Mouse (Mus musculus): ENCODE results near the gene A730049H05Rik. TPM values are rescaled to one million over a fixed set of nuclear protein-coding genes. Genes with fewer than 3 reads are reported as not detected.

The A730049H05Rik gene
- polyA plus RNA-seq, 1 experiment, result not detected

- H3K27me3 ChIP-seq (replicated peaks), result no peaks in the 10 kb centered on the region
- no peak overlapping the region for H3K4me3 ChIP-seq (replicated peaks)
- TF ChIP-seq GATA1 (IDR thresholded peaks at IDR 0.05; ENCODE audit: borderline replicate concordance, low read length) (no peak), FLI1 (IDR thresholded peaks at IDR 0.05; ENCODE audit: low read length) (no peak)
- H3K9me3 ChIP-seq, result peaks cover 20% of the 10 kb centered on the region
- no peaks in the 10 kb centered on the region for H3K4me1 ChIP-seq
- no peaks in the 10 kb centered on the region for H3K36me3 ChIP-seq (replicated peaks; ENCODE audit: low read length)
Measured at GRCm38 (mm10) chr6:92823991-92824390, 7.7 kb downstream of the A730049H05Rik start.

- Histone ChIP-seq H3K4me3 (replicated peaks) (no peak overlapping the region), H3K4me1 (no peaks in the 10 kb centered on the region), H3K9me3 (peaks cover 23% of the 10 kb centered on the region), H3K27me3 (replicated peaks) (no peaks in the 10 kb centered on the region), H3K36me3 (replicated peaks; ENCODE audit: low read length) (no peaks in the 10 kb centered on the region)
- TF ChIP-seq GATA1 (IDR thresholded peaks at IDR 0.05; ENCODE audit: borderline replicate concordance, low read length) (no peak), FLI1 (IDR thresholded peaks at IDR 0.05; ENCODE audit: low read length) (no peak)
Measured at GRCm38 (mm10) chr6:92826561-92826960, 10.3 kb downstream of the A730049H05Rik start.

GRCm38 (mm10) chr6:92827360-92827759 lies 11.1 kb downstream of the A730049H05Rik start:
- Histone ChIP-seq H3K9me3 (peaks cover 18% of the 10 kb centered on the region), H3K36me3 (replicated peaks; ENCODE audit: low read length) (no peaks in the 10 kb centered on the region), H3K4me1 (no peaks in the 10 kb centered on the region), H3K4me3 (replicated peaks) (no peak overlapping the region), H3K27me3 (replicated peaks) (no peaks in the 10 kb centered on the region)
- TF ChIP-seq GATA1 (IDR thresholded peaks at IDR 0.05; ENCODE audit: borderline replicate concordance, low read length), result no peak
- TF ChIP-seq FLI1 (IDR thresholded peaks at IDR 0.05; ENCODE audit: low read length), result no peak

- no peaks in the 10 kb centered on the region for H3K36me3 ChIP-seq (replicated peaks; ENCODE audit: low read length)
- H3K4me1 ChIP-seq, result no peaks in the 10 kb centered on the region
- peaks cover 12% of the 10 kb centered on the region; the same call in 1 of the 2 replicates for H3K9me3 ChIP-seq
- TF ChIP-seq GATA1 (IDR thresholded peaks at IDR 0.05; ENCODE audit: borderline replicate concordance, low read length) (no peak), FLI1 (IDR thresholded peaks at IDR 0.05; ENCODE audit: low read length) (no peak)
- no peaks in the 10 kb centered on the region for H3K27me3 ChIP-seq (replicated peaks)
- H3K4me3 ChIP-seq (replicated peaks), result no peak overlapping the region
Measured at GRCm38 (mm10) chr6:92829148-92829547, 12.9 kb downstream of the A730049H05Rik start.

- no peak overlapping the region for H3K4me3 ChIP-seq (replicated peaks)
Measured at GRCm38 (mm10) chr6:92831106-92831505, 14.8 kb downstream of the A730049H05Rik start.

GRCm38 (mm10) chr6:92842000-92842399 lies 25.7 kb downstream of the A730049H05Rik start:
- H3K4me3 ChIP-seq (replicated peaks), result no peak overlapping the region
- H3K4me1 ChIP-seq, result no peaks in the 10 kb centered on the region
- TF ChIP-seq GATA1 (IDR thresholded peaks at IDR 0.05; ENCODE audit: borderline replicate concordance, low read length) (no peak), FLI1 (IDR thresholded peaks at IDR 0.05; ENCODE audit: low read length) (no peak)
- H3K9me3 ChIP-seq, result peaks cover 3% of the 10 kb centered on the region; the same call in 1 of the 2 replicates
- no peaks in the 10 kb centered on the region for H3K27me3 ChIP-seq (replicated peaks)
- H3K36me3 ChIP-seq (replicated peaks; ENCODE audit: low read length), result no peaks in the 10 kb centered on the region

More at GRCm38 (mm10) chr6:92831106-92831505, 14.8 kb downstream of the A730049H05Rik start:
- Histone ChIP-seq H3K36me3 (replicated peaks; ENCODE audit: low read length) (no peaks in the 10 kb centered on the region), H3K4me1 (no peaks in the 10 kb centered on the region), H3K9me3 (peaks cover 12% of the 10 kb centered on the region; the same call in 1 of the 2 replicates), H3K27me3 (replicated peaks) (no peaks in the 10 kb centered on the region)
- TF ChIP-seq FLI1 (IDR thresholded peaks at IDR 0.05; ENCODE audit: low read length), result no peak
- no peak for TF ChIP-seq GATA1 (IDR thresholded peaks at IDR 0.05; ENCODE audit: borderline replicate concordance, low read length)

GRCm38 (mm10) chr6:92843474-92843873 lies 27.2 kb downstream of the A730049H05Rik start:
- Histone ChIP-seq H3K4me1 (no peaks in the 10 kb centered on the region), H3K4me3 (replicated peaks) (no peak overlapping the region), H3K9me3 (peaks cover 3% of the 10 kb centered on the region; the same call in 1 of the 2 replicates), H3K27me3 (replicated peaks) (no peaks in the 10 kb centered on the region), H3K36me3 (replicated peaks; ENCODE audit: low read length) (no peaks in the 10 kb centered on the region)
- no peak for TF ChIP-seq GATA1 (IDR thresholded peaks at IDR 0.05; ENCODE audit: borderline replicate concordance, low read length)
- no peak for TF ChIP-seq FLI1 (IDR thresholded peaks at IDR 0.05; ENCODE audit: low read length)

GRCm38 (mm10) chr6:92845898-92846297 lies 29.6 kb downstream of the A730049H05Rik start:
- no peak overlapping the region for H3K4me3 ChIP-seq (replicated peaks)
- no peaks in the 10 kb centered on the region for H3K4me1 ChIP-seq
- TF ChIP-seq GATA1 (IDR thresholded peaks at IDR 0.05; ENCODE audit: borderline replicate concordance, low read length) (no peak), FLI1 (IDR thresholded peaks at IDR 0.05; ENCODE audit: low read length) (no peak)
- H3K36me3 ChIP-seq (replicated peaks; ENCODE audit: low read length), result no peaks in the 10 kb centered on the region
- no peaks in the 10 kb centered on the region for H3K9me3 ChIP-seq
- H3K27me3 ChIP-seq (replicated peaks), result no peaks in the 10 kb centered on the region

GRCm38 (mm10) chr6:92846614-92847013 lies 30.3 kb downstream of the A730049H05Rik start:
- Histone ChIP-seq H3K36me3 (replicated peaks; ENCODE audit: low read length) (no peaks in the 10 kb centered on the region), H3K9me3 (no peaks in the 10 kb centered on the region), H3K4me1 (no peaks in the 10 kb centered on the region), H3K27me3 (replicated peaks) (no peaks in the 10 kb centered on the region), H3K4me3 (replicated peaks) (no peak overlapping the region)
- TF ChIP-seq FLI1 (IDR thresholded peaks at IDR 0.05; ENCODE audit: low read length), result no peak
- TF ChIP-seq GATA1 (IDR thresholded peaks at IDR 0.05; ENCODE audit: borderline replicate concordance, low read length), result no peak

GRCm38 (mm10) chr6:92849208-92849607 lies 32.9 kb downstream of the A730049H05Rik start:
- Histone ChIP-seq H3K27me3 (replicated peaks) (no peaks in the 10 kb centered on the region), H3K4me1 (no peaks in the 10 kb centered on the region), H3K36me3 (replicated peaks; ENCODE audit: low read length) (no peaks in the 10 kb centered on the region), H3K9me3 (0 out of 2 replicates have a peak, but pooled peaks cover 2% of the 10 kb centered on the region), H3K4me3 (replicated peaks) (no peak overlapping the region)
- no peak for TF ChIP-seq FLI1 (IDR thresholded peaks at IDR 0.05; ENCODE audit: low read length)
- no peak for TF ChIP-seq GATA1 (IDR thresholded peaks at IDR 0.05; ENCODE audit: borderline replicate concordance, low read length)

Data from megakaryocyte, embryonic 14.5 days (primary cell).